Mouse (Mus musculus) liver, postnatal 0 days (tissue): Measurements from ENCODE around the gene Reln. TPM values are rescaled to one million over a fixed set of nuclear protein-coding genes. Genes with fewer than 3 reads are reported as not detected.

Experiments
- ATAC-seq: fragments of 200-750 bp; cut with Nextera tagmentation; 2 replicates; pipeline ENCODE4 v1.8.0; 2017; ENCODE audit warnings: mild to moderate bottlenecking, moderate library complexity
- DNase-seq: peaks from one replicate; pipeline ENCODE4 v3.0.0-alpha.2; 2016
- H3K27ac ChIP-seq: fragments of 300-500 bp; sonication (generic); 2 replicates; pipeline ENCODE4 v1.5.1; 2014; ENCODE audit warnings: antibody characterized with exemption, moderate library complexity, mild to moderate bottlenecking, low read depth
- H3K27me3 ChIP-seq: fragments of 300-500 bp; sonication (generic); 2 replicates; pipeline ENCODE4 v1.6.1; 2014; ENCODE audit warnings: low read length, control low read depth, mixed read lengths; ENCODE audit not compliant: insufficient read depth
- H3K36me3 ChIP-seq: fragments of 300-500 bp; sonication (generic); replicated peaks from 2 replicates; pipeline ENCODE4 v1.6.1; 2014; ENCODE audit warnings: mild to moderate bottlenecking, control low read depth, low read length, moderate library complexity, mixed read lengths; ENCODE audit not compliant: insufficient read depth
- H3K4me1 ChIP-seq: fragments of 300-500 bp; sonication (generic); 2 replicates; pipeline ENCODE4 v1.6.1; 2014; ENCODE audit warnings: antibody characterized with exemption, mild to moderate bottlenecking, control low read depth; ENCODE audit not compliant: insufficient read depth
- H3K4me2 ChIP-seq: fragments of 300-500 bp; sonication (generic); 2 replicates; pipeline ENCODE4 v1.6.1; 2014; ENCODE audit warnings: low read depth, mild to moderate bottlenecking, low read length, moderate library complexity, mixed read lengths
- H3K4me3 ChIP-seq: fragments of 300-500 bp; sonication (generic); 2 replicates; pipeline ENCODE4 v1.5.1; 2014; ENCODE audit warnings: low read depth, low read length
- H3K9ac ChIP-seq: fragments of 300-500 bp; sonication (generic); replicated peaks from 2 replicates; pipeline ENCODE4 v1.6.1; 2014; ENCODE audit warnings: mild to moderate bottlenecking, moderate library complexity
- H3K9me3 ChIP-seq: fragments of 300-500 bp; sonication (generic); 2 replicates; pipeline ENCODE4 v1.6.1; 2016; ENCODE audit warnings: mild to moderate bottlenecking, control low read depth, low read length, mixed read lengths
- CTCF ChIP-seq: sonication (generic); IDR thresholded peaks from 2 replicates; pipeline ENCODE4 v1.5.1; 2016; ENCODE audit warnings: antibody characterized with exemption, low read depth
- EP300 ChIP-seq: IDR thresholded peaks from 2 replicates; pipeline ENCODE4 v1.6.1; 2016; ENCODE audit warnings: antibody characterized with exemption, low read depth, mild to moderate bottlenecking
- WGBS: fragments of 180-500 bp; shearing (Covaris S2); extraction: QIAGEN DNeasy Blood & Tissue Kit; methylation state at CpG from one replicate; pipeline ENCODE4 v1.1.7; 2014; ENCODE audit not compliant: insufficient replicate concordance; 5-methylcytosine and 5-hydroxymethylcytosine counted together
- polyA plus RNA-seq: library from polyadenylated mRNA; unstranded; fragments of >200 nt; fragmentation: Nextera tagmentation; extraction: Ambion mirVana; gene quantifications from 2 replicates; pipeline ENCODE4 v1.2.1, GENCODE M21; 2015

Reln gene
- polyA plus RNA-seq, 1 experiment from 2014 or later = 16.8 TPM

GRCm38 (mm10) chr5:22164060-22164934, 180.2 kb downstream of the Reln start:
- DNase-seq = no peak

GRCm38 (mm10) chr5:22160935-22161334, 183.6 kb downstream of the Reln start:
- H3K27me3 ChIP-seq = no peaks in the 10 kb centered on the region
- H3K36me3 ChIP-seq = no peaks in the 10 kb centered on the region
- no peak overlapping the region for H3K27ac ChIP-seq
- no peak for TF ChIP-seq EP300
- TF ChIP-seq CTCF = no peak
- ATAC-seq (no peak), DNase-seq (no peak)
- WGBS = 35% methylated on average over 2 of the region's 2 CpGs
- no peak overlapping the region for H3K9ac ChIP-seq
- no peak overlapping the region for H3K4me2 ChIP-seq
- H3K4me1 ChIP-seq = no peaks in the 10 kb centered on the region
- no peaks in the 10 kb centered on the region for H3K9me3 ChIP-seq
- H3K4me3 ChIP-seq = no peak overlapping the region

More at GRCm38 (mm10) chr5:22164060-22164934, 180.2 kb downstream of the Reln start:
- Histone ChIP-seq H3K36me3 (no peaks in the 10 kb centered on the region), H3K9me3 (no peaks in the 10 kb centered on the region), H3K9ac (no peak overlapping the region), H3K27me3 (no peaks in the 10 kb centered on the region), H3K27ac (no peak overlapping the region), H3K4me2 (no peak overlapping the region), H3K4me1 (no peaks in the 10 kb centered on the region), H3K4me3 (no peak overlapping the region)
- 65% methylated on average over 10 of the region's 10 CpGs for WGBS
- no peak for TF ChIP-seq CTCF
- no peak for TF ChIP-seq EP300
- no peak for ATAC-seq

- ATAC-seq = no peak
- Histone ChIP-seq H3K9me3 (no peaks in the 10 kb centered on the region), H3K4me2 (no peak overlapping the region), H3K4me1 (no peaks in the 10 kb centered on the region), H3K27me3 (no peaks in the 10 kb centered on the region), H3K4me3 (no peak overlapping the region), H3K27ac (no peak overlapping the region), H3K36me3 (no peaks in the 10 kb centered on the region), H3K9ac (no peak overlapping the region)
- TF ChIP-seq EP300 (no peak), CTCF (no peak)
- DNase-seq = no peak
- WGBS = 80% methylated on average over 11 of the region's 11 CpGs
Measured at GRCm38 (mm10) chr5:22158754-22159153, 185.7 kb downstream of the Reln start.

- no peak overlapping the region for H3K4me2 ChIP-seq
- TF ChIP-seq CTCF (no peak), EP300 (no peak)
- ATAC-seq = no peak
- WGBS = 67% methylated on average over 6 of the region's 6 CpGs
- DNase-seq = no peak
- H3K36me3 ChIP-seq = no peaks in the 10 kb centered on the region
- H3K9ac ChIP-seq = no peak overlapping the region
- H3K27me3 ChIP-seq = no peaks in the 10 kb centered on the region
- no peaks in the 10 kb centered on the region for H3K9me3 ChIP-seq
- no peaks in the 10 kb centered on the region for H3K4me1 ChIP-seq
- no peak overlapping the region for H3K4me3 ChIP-seq
- H3K27ac ChIP-seq = no peak overlapping the region
Measured at GRCm38 (mm10) chr5:22153601-22154000, 190.9 kb downstream of the Reln start.

GRCm38 (mm10) chr5:22141821-22142220, 202.7 kb downstream of the Reln start:
- no peak for ATAC-seq
- no peaks in the 10 kb centered on the region for H3K9me3 ChIP-seq
- DNase-seq = no peak
- no peaks in the 10 kb centered on the region for H3K36me3 ChIP-seq
- no peak overlapping the region for H3K4me3 ChIP-seq
- no peak overlapping the region for H3K4me2 ChIP-seq
- 72% methylated on average over 4 of the region's 4 CpGs for WGBS
- no peaks in the 10 kb centered on the region for H3K4me1 ChIP-seq
- no peak overlapping the region for H3K9ac ChIP-seq
- no peak for TF ChIP-seq CTCF
- no peak for TF ChIP-seq EP300
- H3K27ac ChIP-seq = no peak overlapping the region
- H3K27me3 ChIP-seq = no peaks in the 10 kb centered on the region

GRCm38 (mm10) chr5:22139015-22139414, 205.5 kb downstream of the Reln start:
- no peak overlapping the region for H3K9ac ChIP-seq
- no peak for DNase-seq
- H3K4me1 ChIP-seq = no peaks in the 10 kb centered on the region
- TF ChIP-seq EP300 (no peak), CTCF (no peak)
- ATAC-seq = no peak
- H3K36me3 ChIP-seq = no peaks in the 10 kb centered on the region
- no peak overlapping the region for H3K4me3 ChIP-seq
- H3K27ac ChIP-seq = no peak overlapping the region
- H3K27me3 ChIP-seq = no peaks in the 10 kb centered on the region
- 48% methylated on average over 2 of the region's 2 CpGs for WGBS
- no peaks in the 10 kb centered on the region for H3K9me3 ChIP-seq
- no peak overlapping the region for H3K4me2 ChIP-seq
